Mouse (Mus musculus): ENCODE measurements around the gene Nmbr. TPM values are rescaled to one million over a fixed set of nuclear protein-coding genes. Genes with fewer than 3 reads are reported as not detected.

Nmbr gene
- polyA plus RNA-seq, 1 experiment: 0.38 TPM

DNA sequence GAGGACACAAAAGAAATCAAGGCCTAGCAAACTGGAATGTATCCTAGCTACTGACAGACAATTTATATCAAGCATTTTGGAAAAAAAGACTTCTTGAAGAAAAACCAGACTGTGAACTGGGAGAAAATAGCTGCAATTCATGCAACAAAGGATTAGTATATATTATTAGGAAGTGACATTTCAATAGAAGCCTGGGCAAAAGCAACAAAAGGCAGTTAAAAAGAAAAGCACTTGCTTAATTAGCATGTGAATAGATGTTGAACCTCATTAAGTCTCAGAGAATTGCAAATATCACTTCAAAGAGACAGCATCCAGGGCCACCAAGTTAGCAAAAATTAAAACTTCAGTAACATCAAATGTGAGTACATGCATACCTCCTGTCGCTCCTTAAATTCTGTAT is 2.2 kb upstream of the Nmbr start:
- H3K27me3 ChIP-seq (replicated peaks; ENCODE audit: control insufficient read depth, insufficient read depth, low read length): no peaks in the 10 kb centered on the region
- no peaks in the 10 kb centered on the region for H3K4me1 ChIP-seq (ENCODE audit: control insufficient read depth, insufficient read depth, low read length)
- TF ChIP-seq CTCF (conservative IDR thresholded peaks at IDR 0.05; ENCODE audit: insufficient read depth, insufficient read length, low read depth, low read length) (no peak), POLR2A (IDR thresholded peaks at IDR 0.05; ENCODE audit: low read depth, low read length) (no peak)
- no peak overlapping the region for H3K27ac ChIP-seq (ENCODE audit: insufficient read depth, low read depth, low read length)
- DNase-seq: no peak
- H3K4me3 ChIP-seq (ENCODE audit: insufficient read depth, low read depth, low read length): no peak overlapping the region
- WGBS: 82% methylated on average over 1 of the region's 1 CpGs
- H3K36me3 ChIP-seq (ENCODE audit: control insufficient read depth, insufficient read depth, low read length): no peaks in the 10 kb centered on the region

- H3K4me1 ChIP-seq (ENCODE audit: control insufficient read depth, insufficient read depth, low read length): no peaks in the 10 kb centered on the region
- no peak overlapping the region for H3K27ac ChIP-seq (ENCODE audit: insufficient read depth, low read depth, low read length)
- TF ChIP-seq POLR2A (IDR thresholded peaks at IDR 0.05; ENCODE audit: low read depth, low read length) (no peak), CTCF (conservative IDR thresholded peaks at IDR 0.05; ENCODE audit: insufficient read depth, insufficient read length, low read depth, low read length) (no peak)
- no peak for DNase-seq
- no peaks in the 10 kb centered on the region for H3K27me3 ChIP-seq (replicated peaks; ENCODE audit: control insufficient read depth, insufficient read depth, low read length)
- 54% methylated on average over 4 of the region's 4 CpGs for WGBS
- no peaks in the 10 kb centered on the region for H3K36me3 ChIP-seq (ENCODE audit: control insufficient read depth, insufficient read depth, low read length)
- H3K4me3 ChIP-seq (ENCODE audit: insufficient read depth, low read depth, low read length): no peak overlapping the region
These were observed 1.5 kb upstream of the Nmbr start for GRCm38 (mm10) chr10:14703830-14704420.

GRCm38 (mm10) chr10:14718114-14718513 is 12.7 kb downstream of the Nmbr start, which contains the start of gene Gje1:
Gene Gje1 (minus strand): TSS chr10:14718214.
- Histone ChIP-seq H3K36me3 (ENCODE audit: control insufficient read depth, insufficient read depth, low read length) (no peaks in the 10 kb centered on the region), H3K4me3 (ENCODE audit: insufficient read depth, low read depth, low read length) (no peak within 1 kb of the TSS), H3K4me1 (ENCODE audit: control insufficient read depth, insufficient read depth, low read length) (no peaks in the 10 kb centered on the region), H3K27me3 (replicated peaks; ENCODE audit: control insufficient read depth, insufficient read depth, low read length) (no peaks in the 10 kb centered on the region), H3K27ac (ENCODE audit: insufficient read depth, low read depth, low read length) (no peak within 1 kb of the TSS)
- 64% methylated on average over 3 of the region's 3 CpGs for WGBS
- no peak for TF ChIP-seq CTCF (conservative IDR thresholded peaks at IDR 0.05; ENCODE audit: insufficient read depth, insufficient read length, low read depth, low read length)
- TF ChIP-seq POLR2A (IDR thresholded peaks at IDR 0.05; ENCODE audit: low read depth, low read length): no peak
- no peak for DNase-seq

DNA sequence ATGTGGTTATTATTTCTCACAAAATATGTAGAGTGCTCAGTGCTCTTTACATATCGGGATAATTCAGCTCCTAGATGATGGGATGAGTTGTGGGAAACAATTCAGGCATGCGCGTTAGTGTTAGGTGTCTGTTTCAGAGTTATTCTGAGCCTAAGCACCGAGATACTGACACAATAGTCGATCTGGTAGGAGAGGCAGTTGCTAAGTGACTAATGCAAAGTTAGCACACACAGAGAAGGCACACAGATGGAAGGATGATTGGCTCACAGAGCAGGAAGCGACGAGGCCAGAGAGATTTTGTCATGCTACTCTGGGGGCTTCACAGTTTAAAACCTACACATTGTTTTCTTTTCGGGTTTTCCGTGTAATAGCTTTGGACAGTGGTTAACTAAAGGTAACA is 20.3 kb downstream of the Nmbr start:
- WGBS: 69% methylated on average over 9 of the region's 9 CpGs

GRCm38 (mm10) chr10:14734285-14734684 is 28.9 kb downstream of the Nmbr start:
- Histone ChIP-seq H3K27me3 (replicated peaks; ENCODE audit: control insufficient read depth, insufficient read depth, low read length) (no peaks in the 10 kb centered on the region), H3K4me3 (ENCODE audit: insufficient read depth, low read depth, low read length) (no peak overlapping the region), H3K4me1 (ENCODE audit: control insufficient read depth, insufficient read depth, low read length) (no peaks in the 10 kb centered on the region), H3K27ac (ENCODE audit: insufficient read depth, low read depth, low read length) (no peak overlapping the region), H3K36me3 (ENCODE audit: control insufficient read depth, insufficient read depth, low read length) (no peaks in the 10 kb centered on the region)
- DNase-seq: peak; percentile 30
- 11% methylated on average over 2 of the region's 2 CpGs for WGBS
- no peak for TF ChIP-seq POLR2A (IDR thresholded peaks at IDR 0.05; ENCODE audit: low read depth, low read length)
- no peak for TF ChIP-seq CTCF (conservative IDR thresholded peaks at IDR 0.05; ENCODE audit: insufficient read depth, insufficient read length, low read depth, low read length)

More for the DNA sequence above, 20.3 kb downstream of the Nmbr start:
- Histone ChIP-seq H3K4me3 (ENCODE audit: insufficient read depth, low read depth, low read length) (no peak overlapping the region), H3K4me1 (ENCODE audit: control insufficient read depth, insufficient read depth, low read length) (no peaks in the 10 kb centered on the region), H3K27me3 (replicated peaks; ENCODE audit: control insufficient read depth, insufficient read depth, low read length) (no peaks in the 10 kb centered on the region), H3K27ac (ENCODE audit: insufficient read depth, low read depth, low read length) (no peak overlapping the region), H3K36me3 (ENCODE audit: control insufficient read depth, insufficient read depth, low read length) (no peaks in the 10 kb centered on the region)
- no peak for DNase-seq
- no peak for TF ChIP-seq CTCF (conservative IDR thresholded peaks at IDR 0.05; ENCODE audit: insufficient read depth, insufficient read length, low read depth, low read length)
- no peak for TF ChIP-seq POLR2A (IDR thresholded peaks at IDR 0.05; ENCODE audit: low read depth, low read length)

GRCm38 (mm10) chr10:14759665-14760558 is 54.5 kb downstream of the Nmbr start:
- Histone ChIP-seq H3K4me1 (ENCODE audit: control insufficient read depth, insufficient read depth, low read length) (no peaks in the 10 kb centered on the region), H3K27ac (ENCODE audit: insufficient read depth, low read depth, low read length) (no peak overlapping the region), H3K36me3 (ENCODE audit: control insufficient read depth, insufficient read depth, low read length) (no peaks in the 10 kb centered on the region), H3K27me3 (replicated peaks; ENCODE audit: control insufficient read depth, insufficient read depth, low read length) (no peaks in the 10 kb centered on the region), H3K4me3 (ENCODE audit: insufficient read depth, low read depth, low read length) (no peak overlapping the region)
- no peak for DNase-seq
- WGBS: 2% methylated on average over 35 of the region's 35 CpGs
- TF ChIP-seq POLR2A (IDR thresholded peaks at IDR 0.05; ENCODE audit: low read depth, low read length) (no peak), CTCF (conservative IDR thresholded peaks at IDR 0.05; ENCODE audit: insufficient read depth, insufficient read length, low read depth, low read length) (no peak)

DNA sequence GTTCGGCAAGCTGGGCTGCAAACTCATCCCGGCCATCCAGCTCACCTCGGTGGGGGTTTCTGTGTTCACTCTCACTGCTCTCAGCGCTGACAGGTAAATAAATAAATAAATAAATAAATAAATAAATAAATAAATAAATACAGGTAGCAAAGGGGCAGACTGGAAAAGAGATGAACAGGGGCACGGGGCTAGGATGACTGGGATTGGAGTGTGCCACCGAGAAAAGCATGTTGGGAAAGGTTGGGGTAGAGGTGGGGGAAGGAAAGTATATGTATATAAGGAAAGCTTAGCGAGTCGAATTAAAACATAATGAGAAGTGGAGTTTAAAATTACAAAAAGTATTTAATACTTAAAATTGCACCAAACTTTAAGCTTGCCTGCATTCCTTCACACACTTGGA is 55.2 kb downstream of the Nmbr start:
- H3K27ac ChIP-seq (ENCODE audit: insufficient read depth, low read depth, low read length): no peak overlapping the region
- H3K4me1 ChIP-seq (ENCODE audit: control insufficient read depth, insufficient read depth, low read length): no peaks in the 10 kb centered on the region
- H3K4me3 ChIP-seq (ENCODE audit: insufficient read depth, low read depth, low read length): no peak overlapping the region
- no peaks in the 10 kb centered on the region for H3K27me3 ChIP-seq (replicated peaks; ENCODE audit: control insufficient read depth, insufficient read depth, low read length)
- no peak for TF ChIP-seq POLR2A (IDR thresholded peaks at IDR 0.05; ENCODE audit: low read depth, low read length)
- no peak for TF ChIP-seq CTCF (conservative IDR thresholded peaks at IDR 0.05; ENCODE audit: insufficient read depth, insufficient read length, low read depth, low read length)
- 28% methylated on average over 8 of the region's 8 CpGs for WGBS
- DNase-seq: no peak
- no peaks in the 10 kb centered on the region for H3K36me3 ChIP-seq (ENCODE audit: control insufficient read depth, insufficient read depth, low read length)
